Mouse (Mus musculus): ENCODE results near the gene Ptprg.
"Not testable (repeated sequence)": the region's sequence is repeated elsewhere in the genome, so short reads cannot be mapped to it uniquely, and the experiment has no call there.

Gene Ptprg

DNA sequence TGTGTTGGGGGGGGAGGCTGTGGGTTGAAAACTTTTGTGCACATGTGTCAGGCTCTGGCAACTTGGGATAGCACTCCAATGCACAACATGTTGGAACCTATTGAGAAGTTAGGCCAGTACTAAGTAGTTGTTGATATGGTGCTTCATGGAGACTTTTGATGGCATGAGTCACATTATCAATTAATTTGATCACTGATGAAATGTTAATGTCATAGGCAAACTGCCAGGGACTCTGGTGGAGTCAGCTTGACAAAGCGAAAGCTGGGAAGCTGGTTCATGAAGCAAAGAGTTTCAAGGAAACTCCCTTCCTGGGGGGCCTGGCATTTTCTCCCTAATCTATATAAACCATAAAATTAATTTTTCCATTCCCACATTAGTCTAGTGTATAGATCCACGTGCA is 508.0 kb downstream of the Ptprg start:
- DNase-seq (ENCODE audit: low spot score), result not testable (repeated sequence)

DNA sequence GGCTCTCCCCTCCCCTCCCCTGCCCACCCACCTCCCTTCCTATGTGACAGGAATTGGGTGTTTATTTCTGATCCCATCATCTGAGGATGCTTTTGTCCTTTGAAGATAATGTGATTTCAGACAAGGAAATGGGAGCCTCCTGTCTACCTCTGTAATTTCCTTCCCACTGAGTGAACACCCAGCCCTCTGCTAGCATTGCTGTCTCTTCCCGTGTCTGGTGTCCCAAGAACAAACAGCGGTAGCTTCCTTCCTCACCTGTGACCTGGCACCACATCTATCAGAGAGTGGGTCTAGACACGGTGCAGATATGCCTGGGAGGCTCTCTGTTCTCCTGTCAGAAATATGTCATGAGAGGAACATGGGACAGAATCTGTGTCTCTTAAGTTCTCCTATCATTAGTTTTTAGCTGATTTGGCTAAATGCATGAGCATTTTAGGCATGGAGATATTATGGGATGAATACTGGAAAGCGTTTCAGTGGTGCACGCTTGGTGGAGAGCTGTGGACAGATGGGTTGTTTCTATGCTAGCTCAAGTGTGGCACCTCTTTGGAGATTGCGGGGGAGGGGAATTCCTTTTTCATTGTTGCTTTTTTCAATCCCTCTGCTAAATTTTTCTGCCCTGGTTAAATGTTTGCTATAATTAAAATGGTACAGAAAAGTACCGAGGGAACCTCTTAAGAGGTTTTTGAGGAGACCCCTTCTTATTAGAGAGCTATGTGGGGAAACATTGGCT is 509.5 kb downstream of the Ptprg start:
- DNase-seq (ENCODE audit: low spot score), result no peak

- DNase-seq (ENCODE audit: low spot score), result no peak
These were observed 511.7 kb downstream of the Ptprg start for GRCm38 (mm10) chr14:12065001-12065400.

- no peak for DNase-seq (ENCODE audit: low spot score)
These were observed 512.4 kb downstream of the Ptprg start for GRCm38 (mm10) chr14:12065736-12066135.

DNA sequence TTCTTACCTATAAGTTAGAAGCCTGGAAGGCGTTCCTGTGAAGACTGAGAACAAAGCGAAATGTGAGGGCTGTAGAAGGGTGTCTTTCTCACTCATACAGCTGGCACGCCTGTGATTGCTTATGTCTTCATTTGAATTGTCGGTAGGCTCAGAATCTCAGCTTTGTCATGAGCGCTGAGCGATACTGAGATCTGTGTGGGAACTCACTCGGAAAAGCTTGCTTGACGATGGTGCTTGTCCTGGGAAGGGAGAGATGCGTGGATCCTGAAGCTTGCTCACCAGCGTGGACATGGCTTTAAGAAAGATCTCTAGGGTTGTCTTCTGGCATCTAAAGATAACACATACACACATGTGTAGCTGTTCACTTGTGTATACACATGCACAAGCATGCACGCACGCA is 516.4 kb downstream of the Ptprg start:
- DNase-seq (ENCODE audit: low spot score), result no peak

DNA sequence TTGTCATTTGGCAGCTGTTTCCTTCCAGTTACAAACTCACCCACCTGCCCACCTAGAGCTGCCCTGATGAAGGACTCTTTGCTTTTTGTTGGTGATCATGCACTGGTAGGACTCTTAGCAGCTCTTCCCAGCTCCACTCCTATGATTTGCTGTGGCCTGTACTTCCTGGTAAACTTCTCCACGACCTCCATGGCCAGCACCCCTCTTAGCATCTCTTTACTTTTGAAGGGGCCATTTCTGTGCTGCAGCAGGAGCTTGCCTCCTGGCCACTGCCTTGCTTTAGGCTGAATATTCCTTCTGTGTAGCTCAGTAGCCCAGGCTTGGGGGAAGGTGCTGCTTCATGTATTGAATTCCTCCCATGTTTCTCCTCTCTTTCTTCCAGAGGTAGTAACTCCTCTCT is 517.0 kb downstream of the Ptprg start:
- DNase-seq (ENCODE audit: low spot score), result no peak

GRCm38 (mm10) chr14:12070856-12071465 is 517.6 kb downstream of the Ptprg start:
- no peak for DNase-seq (ENCODE audit: low spot score)

- no peak for DNase-seq (ENCODE audit: low spot score)
These were observed 518.9 kb downstream of the Ptprg start for GRCm38 (mm10) chr14:12072026-12072861.

GRCm38 (mm10) chr14:12073408-12074107 is 520.2 kb downstream of the Ptprg start:
- no peak for DNase-seq (ENCODE audit: low spot score)

DNA sequence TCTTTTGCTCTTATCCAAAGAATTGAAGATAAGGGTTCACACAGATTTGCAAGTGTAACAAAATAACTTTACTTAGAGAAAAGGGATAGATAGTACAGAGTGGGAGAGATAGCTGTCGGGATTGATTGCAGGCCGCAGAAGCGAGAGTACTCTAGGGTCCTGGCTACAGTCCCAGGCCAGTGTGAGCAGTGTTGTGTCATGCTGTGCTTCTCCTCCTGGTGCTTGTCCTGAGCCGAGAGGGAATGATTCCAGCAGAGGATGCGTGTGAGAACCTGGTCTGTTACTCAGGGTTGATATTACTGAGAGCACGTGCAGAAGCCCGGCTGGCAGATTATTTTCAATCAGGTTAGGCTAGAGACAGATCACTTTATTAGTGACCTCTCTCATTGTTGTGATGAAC is 523.9 kb downstream of the Ptprg start:
- no peak for DNase-seq (ENCODE audit: low spot score)

GRCm38 (mm10) chr14:12079250-12079649 is 525.9 kb downstream of the Ptprg start:
- DNase-seq (ENCODE audit: low spot score), result no peak

DNA sequence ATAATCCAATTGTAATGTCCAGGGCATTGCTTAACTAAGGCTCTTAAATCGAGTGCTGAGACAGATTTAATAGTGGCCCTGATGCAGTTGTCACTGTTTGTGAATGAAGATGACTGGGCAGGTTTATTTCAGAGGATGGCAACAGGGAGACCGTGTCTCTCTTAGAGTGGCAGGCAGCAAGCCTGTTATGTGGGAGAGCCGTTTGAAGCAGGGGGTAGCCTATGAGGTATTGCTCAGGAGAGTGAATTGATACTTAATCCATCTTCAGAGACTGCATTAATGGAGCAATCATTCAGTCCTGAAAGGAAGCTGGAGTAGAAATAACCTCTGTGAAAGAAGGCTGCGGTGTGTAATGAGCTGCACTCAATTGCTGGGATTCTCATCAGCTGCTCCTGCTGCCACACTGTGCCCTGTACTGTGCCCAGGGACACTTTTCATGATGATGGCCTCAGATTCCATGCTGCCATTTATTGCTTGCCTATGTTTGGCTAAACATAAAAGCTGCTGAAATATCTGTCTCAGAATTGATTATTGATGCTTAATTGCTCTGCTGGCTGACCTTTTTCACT is 526.6 kb downstream of the Ptprg start:
- DNase-seq (ENCODE audit: low spot score), result no peak

GRCm38 (mm10) chr14:12082131-12082921 is 529.0 kb downstream of the Ptprg start:
- no peak for DNase-seq (ENCODE audit: low spot score)

GRCm38 (mm10) chr14:12084076-12084475 is 530.7 kb downstream of the Ptprg start:
- no peak for DNase-seq (ENCODE audit: low spot score)

DNA sequence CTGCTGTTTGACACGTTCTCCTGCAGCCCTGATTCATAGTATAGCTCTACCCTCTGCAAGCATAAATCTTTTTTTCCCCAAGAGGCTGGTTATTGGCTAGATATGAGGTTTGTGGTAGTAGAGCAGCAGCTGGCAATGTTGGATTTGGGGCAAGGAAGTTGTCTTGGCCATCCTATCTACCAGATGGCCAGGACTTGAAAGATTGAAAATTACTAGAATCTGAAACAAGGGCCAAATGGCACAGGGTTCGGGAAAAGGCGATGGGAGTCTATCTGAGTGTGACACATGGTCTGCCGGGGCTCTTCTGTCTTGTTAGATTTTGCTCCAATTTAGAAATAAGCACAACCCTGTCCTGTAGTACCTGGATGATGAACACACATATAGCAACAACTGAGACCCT is 531.7 kb downstream of the Ptprg start:
- no peak for DNase-seq (ENCODE audit: low spot score)

DNA sequence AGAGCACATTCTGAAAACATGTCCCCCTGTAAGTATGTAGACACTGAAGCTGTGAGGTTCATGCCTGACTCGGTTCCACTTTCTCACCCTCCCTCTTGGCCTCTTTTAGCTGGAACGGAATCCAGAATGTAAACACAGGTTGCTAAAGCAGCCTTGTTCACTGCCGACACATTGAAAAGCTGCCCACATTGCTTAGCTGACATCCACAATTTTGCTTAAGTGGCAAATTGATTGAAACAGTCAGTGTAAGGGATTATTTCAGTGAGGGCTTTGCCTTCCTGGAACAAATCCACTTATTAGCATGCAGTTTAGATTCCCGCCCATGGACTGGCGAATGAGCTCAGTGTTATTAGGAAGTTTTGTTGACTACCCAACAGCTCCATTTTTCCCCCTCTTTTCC is 532.8 kb downstream of the Ptprg start:
- no peak for DNase-seq (ENCODE audit: low spot score)

- DNase-seq (ENCODE audit: low spot score), result no peak
These were observed 536.6 kb downstream of the Ptprg start for GRCm38 (mm10) chr14:12089954-12090353.

DNA sequence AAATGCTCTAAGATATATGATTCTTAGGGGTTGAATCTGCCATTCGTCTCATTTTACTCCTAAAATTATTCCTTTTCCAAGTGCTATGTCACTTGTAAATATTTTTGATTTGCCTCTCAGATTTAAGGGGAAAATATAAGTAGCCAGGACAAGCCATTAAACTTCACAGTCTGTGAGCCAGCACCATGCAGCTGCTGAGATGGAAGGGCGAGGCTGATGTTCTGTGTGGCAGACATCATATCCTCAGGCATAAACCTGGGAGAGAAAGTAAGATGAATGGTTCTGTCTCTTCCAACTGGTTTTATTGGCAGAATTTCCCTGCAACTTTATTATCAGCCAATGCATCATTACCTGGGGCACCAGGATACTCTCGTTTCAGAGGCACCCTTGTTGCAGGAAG is 538.4 kb downstream of the Ptprg start:
- no peak for DNase-seq (ENCODE audit: low spot score)

DNA sequence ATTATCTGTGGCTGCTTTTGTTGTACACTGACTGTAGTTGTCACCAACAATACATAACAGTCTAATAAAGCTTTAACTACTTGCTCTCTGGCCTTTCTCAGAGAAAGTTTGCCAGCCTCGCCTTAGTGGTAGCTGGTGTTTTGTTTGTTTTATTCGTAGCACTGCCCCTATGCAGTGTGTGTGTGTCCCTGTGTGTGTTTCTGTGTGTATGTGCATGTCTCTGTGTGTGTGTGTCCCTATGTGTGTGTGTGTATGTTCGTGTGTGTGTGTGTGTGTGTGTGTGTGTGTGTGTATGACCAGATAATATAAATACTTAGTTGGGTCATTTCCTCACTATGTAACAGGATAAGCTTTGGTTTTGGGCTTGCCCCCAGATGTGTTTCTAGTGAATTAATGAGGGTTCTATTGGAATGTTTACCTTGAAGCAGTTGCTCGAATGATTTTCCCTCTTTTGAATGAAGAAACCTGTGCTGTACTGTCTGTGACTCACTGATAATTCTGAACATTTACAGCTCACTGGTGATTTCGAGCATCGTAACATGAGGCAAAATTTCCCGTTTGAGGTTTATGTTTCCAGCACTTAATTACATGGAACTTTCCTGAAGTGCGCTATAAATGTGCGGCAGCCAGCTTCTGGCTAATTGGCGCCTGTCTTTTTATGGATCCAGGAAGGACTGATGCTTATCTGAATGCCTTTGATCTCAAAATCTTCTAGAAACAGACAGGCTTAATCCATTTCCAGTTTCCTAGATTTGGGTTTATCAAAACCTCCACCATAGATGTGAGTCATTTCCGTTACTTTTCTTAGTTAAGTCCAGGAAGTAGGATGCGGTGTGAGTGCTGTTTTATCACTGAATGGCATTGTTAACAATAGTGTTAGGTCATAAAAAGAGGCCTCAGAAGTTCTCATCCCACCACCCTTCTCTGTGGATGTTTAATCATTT is 546.3 kb downstream of the Ptprg start:
- no peak for DNase-seq (ENCODE audit: low spot score)

All from spleen, adult 12 weeks (tissue).